Mouse (Mus musculus) lung, adult 2 months (tissue): ENCODE results near the gene Tcea3. TPM values are rescaled to one million over a fixed set of nuclear protein-coding genes. Genes with fewer than 3 reads are reported as not detected.
A peak's percentile ranks its signal among the peaks of the same experiment; 100 is the strongest.

ENCODE experiments used
- DNase-seq: peaks from one replicate; pipeline ENCODE4 v3.0.0; 2022
- H3K4me1 ChIP-seq: fragments of 200-500 bp; 2 replicates; pipeline ENCODE4 v1.6.1; 2011; ENCODE audit warnings: low read length; ENCODE audit not compliant: control insufficient read depth, insufficient read depth
- H3K4me3 ChIP-seq: fragments of 200-500 bp; replicated peaks from 2 replicates; pipeline ENCODE3; 2011; ENCODE audit warnings: low read depth, mild to moderate bottlenecking, control low read depth, low read length; ENCODE audit errors: extremely low read depth
- CTCF ChIP-seq: fragments of 200-500 bp; IDR thresholded peaks from 2 replicates; pipeline ENCODE4 v1.5.1; 2011; ENCODE audit warnings: mild to moderate bottlenecking, low read length, control low read depth; ENCODE audit not compliant: insufficient read depth
- POLR2A ChIP-seq: fragments of 200-500 bp; IDR thresholded peaks from 2 replicates; pipeline ENCODE4 v1.6.1; 2011; ENCODE audit warnings: low read depth, mild to moderate bottlenecking, control low read depth, low read length, borderline replicate concordance; ENCODE audit errors: extremely low read depth
- whole genome bisulfite sequencing: fragments of 180-500 bp; shearing (Covaris S2); methylation state at CpG from one replicate; pipeline ENCODE4 v1.1.7; 2018; 5-methylcytosine and 5-hydroxymethylcytosine counted together
- polyA plus RNA-seq: library from polyadenylated mRNA; depleted of rRNA; stranded (reverse); fragments of >200 nt; gene quantifications from 2 replicates; pipeline ENCODE4 v1.2.3, GENCODE M21; 2012

Gene Tcea3
- polyA plus RNA-seq, 1 experiment, result 13.3 TPM

GRCm38 (mm10) chr4:136285348-136285810, 37.9 kb downstream of the Tcea3 start:
- TF ChIP-seq POLR2A, result peak; percentile 72; the same call in 1 of the 2 replicates
- TF ChIP-seq CTCF, result no peak
- peak; percentile 87 for DNase-seq
- under 1% methylated on average over 25 of the region's 25 CpGs for WGBS
- Histone ChIP-seq H3K4me3 (peak overlapping the region; percentile 83), H3K4me1 (peaks cover 18% of the 10 kb centered on the region)

- peak; percentile 89 for DNase-seq
- Histone ChIP-seq H3K4me3 (peak overlapping the region; percentile 98), H3K4me1 (peaks cover 18% of the 10 kb centered on the region)
- TF ChIP-seq CTCF, result no peak
- peak; percentile 51; the same call in 1 of the 2 replicates for TF ChIP-seq POLR2A
- under 1% methylated on average over 29 of the region's 29 CpGs for WGBS
Measured at GRCm38 (mm10) chr4:136285811-136286371, 38.4 kb downstream of the Tcea3 start.

DNA sequence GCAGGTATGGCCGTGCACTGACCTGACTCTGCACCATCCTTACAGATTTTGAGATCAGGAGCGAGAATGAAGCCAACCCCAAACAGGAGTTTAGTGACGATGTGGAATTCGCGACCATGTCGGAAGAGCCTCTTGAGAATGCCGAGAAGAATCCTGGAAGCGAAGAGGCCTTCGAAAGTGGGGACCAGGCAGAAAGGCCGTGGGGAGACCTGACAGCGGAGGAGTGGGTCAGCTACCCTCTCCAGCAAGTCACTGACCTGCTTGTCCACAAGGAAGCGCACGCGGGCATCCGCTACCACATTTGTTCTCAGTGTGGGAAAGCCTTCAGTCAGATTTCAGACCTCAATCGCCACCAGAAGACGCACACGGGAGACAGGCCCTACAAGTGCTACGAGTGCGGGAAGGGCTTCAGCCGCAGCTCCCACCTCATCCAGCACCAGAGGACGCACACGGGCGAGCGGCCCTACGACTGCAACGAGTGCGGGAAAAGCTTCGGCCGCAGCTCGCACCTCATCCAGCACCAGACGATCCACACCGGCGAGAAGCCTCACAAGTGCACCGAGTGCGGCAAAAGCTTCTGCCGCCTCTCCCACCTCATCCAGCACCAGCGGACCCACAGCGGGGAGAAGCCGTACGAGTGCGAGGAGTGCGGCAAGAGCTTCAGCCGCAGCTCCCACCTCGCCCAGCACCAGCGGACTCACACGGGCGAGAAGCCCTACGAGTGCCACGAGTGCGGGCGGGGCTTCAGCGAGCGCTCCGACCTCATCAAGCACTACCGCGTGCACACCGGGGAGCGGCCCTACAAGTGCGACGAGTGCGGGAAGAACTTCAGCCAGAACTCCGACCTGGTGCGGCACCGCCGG, 42.6 kb downstream of the Tcea3 start:
- Histone ChIP-seq H3K4me3 (no peak overlapping the region), H3K4me1 (peaks cover 6% of the 10 kb centered on the region; the same call in 1 of the 2 replicates)
- TF ChIP-seq POLR2A, result no peak
- TF ChIP-seq CTCF, result no peak
- 75% methylated on average over 66 of the region's 66 CpGs for WGBS
- no peak for DNase-seq

GRCm38 (mm10) chr4:136290781-136291595, 43.5 kb downstream of the Tcea3 start:
- DNase-seq, result no peak
- 79% methylated on average over 39 of the region's 39 CpGs for WGBS
- Histone ChIP-seq H3K4me3 (no peak overlapping the region), H3K4me1 (peaks cover 6% of the 10 kb centered on the region; the same call in 1 of the 2 replicates)
- TF ChIP-seq CTCF, result no peak
- TF ChIP-seq POLR2A, result no peak

GRCm38 (mm10) chr4:136291692-136292091, 44.2 kb downstream of the Tcea3 start:
- DNase-seq, result no peak
- no peak overlapping the region for H3K4me3 ChIP-seq
- WGBS, result 71% methylated on average over 6 of the region's 6 CpGs
- 0 out of 2 replicates have a peak, but pooled peaks cover 1% of the 10 kb centered on the region for H3K4me1 ChIP-seq
- no peak for TF ChIP-seq CTCF
- TF ChIP-seq POLR2A, result no peak

DNA sequence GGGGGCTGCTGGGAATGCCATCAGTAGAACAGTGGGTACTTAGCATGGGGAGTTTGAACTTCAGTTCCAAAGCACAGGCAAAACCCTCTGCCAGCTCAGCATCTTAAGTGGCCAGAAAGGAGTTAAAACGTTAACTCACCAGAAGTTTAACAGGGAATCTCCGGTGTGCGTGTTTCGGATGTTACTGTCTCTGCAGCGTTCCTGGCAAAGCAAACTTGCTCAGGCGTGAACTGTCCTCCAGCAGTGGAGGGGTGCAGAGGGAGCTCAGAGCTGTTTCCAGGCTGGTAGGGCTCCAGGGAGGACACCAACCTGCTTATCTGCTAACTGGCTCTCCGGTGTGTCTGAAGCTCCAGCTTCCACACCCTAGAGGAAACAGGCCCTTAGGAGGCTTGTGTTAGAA, 48.4 kb downstream of the Tcea3 start:
- DNase-seq, result no peak
- WGBS, result 66% methylated on average over 7 of the region's 7 CpGs
- TF ChIP-seq CTCF (no peak), POLR2A (no peak)

DNA sequence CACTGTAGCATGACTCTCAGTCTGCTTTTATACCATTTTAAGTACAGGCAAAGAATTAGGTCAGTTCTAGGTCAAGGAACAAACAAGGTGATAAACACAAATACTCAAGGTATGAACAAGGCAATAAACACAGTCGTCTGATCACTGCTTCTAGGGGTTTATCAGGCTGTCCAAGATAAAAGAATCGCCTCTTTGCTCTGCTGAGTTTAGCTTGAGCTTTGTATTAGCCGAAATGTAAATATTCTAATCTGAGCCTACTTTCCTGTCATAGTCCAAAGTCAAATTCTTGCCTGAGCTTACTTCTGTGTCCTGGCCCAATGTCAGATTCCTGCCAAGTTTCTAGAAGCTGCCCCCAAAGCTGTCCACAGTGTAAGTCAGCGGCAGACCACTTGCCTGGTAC, 54.9 kb downstream of the Tcea3 start:
- Histone ChIP-seq H3K4me1 (no peaks in the 10 kb centered on the region), H3K4me3 (no peak overlapping the region)
- DNase-seq, result no peak
- 30% methylated on average over 4 of the region's 4 CpGs for WGBS
- no peak for TF ChIP-seq POLR2A
- no peak for TF ChIP-seq CTCF

More for the DNA sequence above, 48.4 kb downstream of the Tcea3 start:
- Histone ChIP-seq H3K4me1 (no peaks in the 10 kb centered on the region), H3K4me3 (no peak overlapping the region)

DNA sequence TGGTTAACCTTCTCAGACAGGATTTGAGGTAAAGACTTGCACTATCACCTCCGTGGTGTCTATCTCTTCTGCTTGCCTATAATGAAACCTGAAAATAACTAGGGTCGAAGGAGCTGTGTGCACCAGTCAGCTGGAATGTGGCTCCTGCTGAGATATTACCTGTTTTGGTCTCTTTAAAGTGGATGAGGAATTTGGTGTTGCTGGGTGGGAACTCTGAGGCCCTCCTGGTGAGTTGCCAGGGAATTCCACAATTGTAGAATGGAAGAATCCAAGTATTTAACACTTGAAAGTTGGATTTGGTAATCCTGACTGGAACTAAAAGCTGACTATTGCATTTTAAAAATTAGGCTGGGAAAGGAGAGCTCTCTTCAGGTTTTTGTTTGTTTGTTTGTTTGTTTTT, 56.7 kb downstream of the Tcea3 start:
- TF ChIP-seq POLR2A (no peak), CTCF (no peak)
- 43% methylated on average over 2 of the region's 2 CpGs for WGBS
- DNase-seq, result no peak
- Histone ChIP-seq H3K4me3 (no peak overlapping the region), H3K4me1 (no peaks in the 10 kb centered on the region)

GRCm38 (mm10) chr4:136308355-136308754, 60.8 kb downstream of the Tcea3 start:
- no peak for TF ChIP-seq CTCF
- no peak for TF ChIP-seq POLR2A
- Histone ChIP-seq H3K4me3 (no peak overlapping the region), H3K4me1 (peaks cover 9% of the 10 kb centered on the region)
- WGBS, result 75% methylated on average over 2 of the region's 2 CpGs
- no peak for DNase-seq

DNA sequence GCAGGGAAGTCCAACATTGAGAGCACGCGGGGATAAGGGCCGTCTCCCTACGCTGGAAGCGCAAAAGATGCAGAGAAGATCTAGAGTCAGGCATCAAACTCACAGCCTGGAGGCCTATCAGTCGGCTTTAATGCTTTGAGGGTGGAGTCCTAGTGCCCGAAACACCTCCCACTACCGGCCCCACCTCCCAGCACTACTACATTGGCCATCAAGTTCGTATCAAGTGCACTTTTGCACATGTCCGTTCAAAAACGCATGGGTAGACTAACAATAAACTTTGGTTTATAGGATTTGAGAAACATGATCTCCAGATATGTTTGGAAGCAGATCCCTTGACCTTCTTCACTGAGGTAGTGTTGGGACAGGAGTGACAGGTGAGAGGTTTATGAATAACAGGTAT, 62.3 kb downstream of the Tcea3 start:
- peaks cover 9% of the 10 kb centered on the region for H3K4me1 ChIP-seq
- peak; percentile 47 for DNase-seq
- H3K4me3 ChIP-seq, result peak overlapping the region; percentile 89
- 2% methylated on average over 11 of the region's 11 CpGs for WGBS
- TF ChIP-seq POLR2A (no peak), CTCF (no peak)
